Mouse (Mus musculus) hematopoietic stem cell, adult 5-6 weeks (primary cell): ENCODE measurements around the gene Ccdc39. TPM values are rescaled to one million over a fixed set of nuclear protein-coding genes. Genes with fewer than 3 reads are reported as not detected.

Experiments
- ATAC-seq, 2 experiments: fragments of 125-278 bp in 1 of 2; replicated peaks in 1 of 2; 2 replicates each; pipeline ENCODE4 v1.8.0; 2016 to 2017; ENCODE audit warnings: inconsistent platforms in 2 of 2, mild to moderate bottlenecking in 2 of 2, moderate number of reproducible peaks in 2 of 2, low read depth in 1 of 2, moderate TSS enrichment in 1 of 2; ENCODE audit not compliant: low FRiP score in 2 of 2, poor library complexity in 2 of 2, severe bottlenecking in 2 of 2, insufficient read depth in 1 of 2, low TSS enrichment in 1 of 2
- total RNA-seq: library from RNA; stranded (forward); fragments of 172-1452, 232-1000 nt; gene quantifications from 2 replicates; pipeline ENCODE4 v1.2.3, GENCODE M21; 2017

Gene Ccdc39
- total RNA-seq, 1 experiment from 2014 or later, result 2.0 TPM

DNA sequence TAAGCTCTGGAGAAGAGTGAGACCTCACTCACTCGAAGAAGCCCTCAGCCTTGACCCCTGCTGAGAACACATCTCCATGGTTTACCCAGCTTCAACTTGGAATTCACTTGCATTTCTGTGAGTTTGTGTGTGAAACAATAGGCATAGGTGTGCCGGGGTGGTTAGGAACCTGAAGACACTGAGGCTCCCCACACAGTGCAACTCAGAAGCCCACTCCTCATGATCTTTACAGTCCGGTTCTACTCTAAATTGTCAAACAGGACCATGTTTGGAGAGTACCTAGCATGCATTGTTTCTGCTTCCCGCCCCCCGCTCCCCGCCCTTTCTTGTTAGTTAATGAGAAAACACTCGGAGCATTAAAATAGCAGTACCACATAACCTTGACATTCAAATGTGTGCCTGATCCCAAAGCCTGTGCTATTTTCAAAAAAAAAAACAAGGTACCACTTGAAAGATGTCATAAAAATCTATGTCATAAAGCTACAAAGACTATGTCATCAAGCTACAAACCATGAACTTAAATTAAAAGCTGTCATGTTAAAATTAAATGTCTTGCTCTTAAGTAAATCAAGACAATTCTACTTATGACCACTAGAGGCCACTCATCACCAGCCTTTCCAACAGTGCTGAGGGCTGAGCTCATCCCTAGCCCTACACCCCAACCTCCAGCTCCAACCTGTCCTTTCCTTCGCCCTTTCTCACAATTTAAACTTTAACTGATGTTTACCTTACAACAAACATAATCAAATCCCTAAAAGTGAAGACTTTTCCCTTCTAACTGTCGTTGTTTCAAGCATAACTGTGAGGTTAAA, 19.8 kb downstream of the Ccdc39 start:
- ATAC-seq, result peak; percentile 92 to 94

DNA sequence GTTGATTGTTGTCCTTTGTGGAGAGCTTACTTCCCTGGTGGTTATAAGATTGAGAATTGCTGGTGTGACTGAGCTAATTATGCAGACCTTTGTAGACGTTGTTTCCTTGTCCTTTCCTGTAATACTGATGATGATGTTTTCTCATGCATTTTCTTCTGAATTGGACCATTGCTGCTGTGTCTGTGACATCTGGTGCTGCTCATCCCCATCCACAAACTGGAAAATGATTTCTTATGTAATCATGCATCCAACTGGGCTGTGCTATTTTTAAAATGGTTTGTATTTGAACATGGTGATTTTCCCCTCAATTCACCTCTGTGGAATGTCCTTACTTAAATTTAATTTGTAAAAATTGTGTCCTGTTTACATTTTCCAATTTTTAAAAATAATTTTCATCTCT, 37.0 kb downstream of the Ccdc39 start:
- ATAC-seq, result no peak

DNA sequence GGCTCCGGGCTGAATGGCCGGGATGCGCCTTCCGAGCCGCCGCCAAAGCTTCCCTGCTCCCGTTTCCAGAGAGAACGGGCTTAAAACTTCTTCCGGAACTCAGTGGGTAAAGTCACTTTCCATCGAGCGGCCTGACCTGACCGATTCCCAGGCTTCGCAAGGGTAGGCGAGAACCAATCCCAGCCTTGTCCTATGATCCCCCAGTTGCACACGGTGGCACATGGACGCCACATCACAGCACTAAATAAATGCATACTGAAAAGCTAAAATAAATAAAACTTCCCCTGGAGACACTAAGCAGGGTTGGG, 43.6 kb downstream of the Ccdc39 start:
- no peak for ATAC-seq

DNA sequence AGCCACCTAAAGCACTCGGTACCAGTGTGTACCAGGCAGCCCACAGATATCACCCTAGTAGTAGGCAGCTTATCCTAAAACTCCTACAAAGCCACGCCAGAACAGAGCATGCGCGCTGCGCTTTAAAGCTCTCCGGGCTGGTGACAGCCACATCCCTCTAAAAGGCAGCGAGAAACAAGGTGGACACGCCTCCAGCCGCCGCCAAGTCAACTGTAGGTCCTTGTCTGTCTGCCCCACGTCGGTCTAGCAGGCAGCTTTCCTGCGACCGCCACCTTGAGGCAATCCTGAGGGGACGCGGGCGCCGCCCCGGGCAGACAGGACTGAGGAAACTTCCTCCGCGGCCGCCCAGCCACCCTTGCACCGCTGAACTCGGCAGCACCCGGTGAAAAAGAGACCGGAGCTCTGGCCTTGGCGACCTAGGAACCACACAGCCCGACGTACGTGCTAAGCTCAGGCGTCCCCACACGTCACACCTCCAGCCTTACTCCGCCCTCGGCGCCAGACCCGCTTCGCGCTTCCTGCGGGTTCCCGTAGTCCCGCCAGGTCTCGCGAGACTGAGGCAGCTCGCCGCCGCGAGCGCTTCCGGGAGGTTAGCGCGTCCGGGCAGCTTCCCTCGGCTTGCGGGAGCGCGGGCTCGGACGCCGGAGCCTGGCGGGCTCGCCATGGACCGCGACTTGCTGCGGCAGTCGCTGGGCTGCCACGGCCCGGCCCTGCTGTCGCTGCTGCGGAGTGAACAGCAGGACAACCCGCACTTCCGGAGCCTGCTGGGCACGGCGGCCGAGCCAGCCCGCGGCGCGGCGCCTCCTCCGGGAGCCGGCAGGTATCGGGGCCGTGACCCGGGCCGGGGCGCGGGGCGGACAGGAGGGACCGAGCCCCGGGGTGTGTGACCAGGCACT, 44.2 kb downstream of the Ccdc39 start, which contains the start of gene Ttc14:
Gene Ttc14 (plus strand): TSS at position 216 of the 896 bp plus-strand sequence.
- ATAC-seq, result peak; percentile 97 to 99

DNA sequence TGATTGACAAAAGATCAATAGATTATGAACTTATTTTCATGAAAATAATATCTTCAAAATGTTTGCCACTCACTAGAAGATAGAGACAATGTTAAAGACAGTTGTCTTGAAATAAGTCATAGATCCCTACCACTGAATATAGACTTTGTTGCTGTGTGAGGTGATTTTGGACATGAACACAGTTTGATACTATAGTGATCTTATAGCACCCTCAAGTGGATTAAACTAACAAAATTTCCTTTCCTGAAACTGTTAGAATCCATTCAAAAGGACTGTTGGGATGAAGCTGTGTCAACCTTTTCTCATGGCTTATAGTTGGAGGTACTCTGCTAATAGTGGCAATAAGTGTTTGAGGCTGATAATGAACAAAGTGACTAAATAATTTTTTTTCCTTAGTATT, 53.1 kb downstream of the Ccdc39 start:
- ATAC-seq, result peak in 1 of 2 experiments; percentile 56; a peak in 2 of 4 replicates

Other genes with a start within 250 kb of the Ccdc39 start
- gene Ttc14, start 44.5 kb downstream of the Ccdc39 start, total RNA-seq, result 71.2 and 111 TPM in 2 replicates
- gene Fxr1, start 175.6 kb upstream of the Ccdc39 start, total RNA-seq, result 242 and 273 TPM in 2 replicates
- 101 and 112 TPM in 2 replicates for gene Dnajc19, start 237.0 kb upstream of the Ccdc39 start, total RNA-seq